Mouse (Mus musculus) liver, adult 2 months (tissue): ENCODE results near the gene Fam131b. TPM values are rescaled to one million over a fixed set of nuclear protein-coding genes. Genes with fewer than 3 reads are reported as not detected.

Source experiments
- DNase-seq: peaks from one replicate; pipeline ENCODE4 v3.0.0-alpha.2; 2011; ENCODE audit warnings: low read depth, low spot score; ENCODE audit errors: extremely low read depth
- H3K27ac ChIP-seq: fragments of 200-500 bp; replicated peaks from 2 replicates; pipeline ENCODE4 v1.5.1; 2012; ENCODE audit warnings: low read depth, mild to moderate bottlenecking, control low read depth, inconsistent platforms, low read length; ENCODE audit not compliant: insufficient read depth
- H3K27me3 ChIP-seq: fragments of 200-500 bp; 2 replicates; pipeline ENCODE4 v1.6.1; 2012; ENCODE audit warnings: mild to moderate bottlenecking, moderate library complexity, low read length, inconsistent platforms; ENCODE audit not compliant: control insufficient read depth, insufficient read depth
- H3K36me3 ChIP-seq: fragments of 200-500 bp; 2 replicates; pipeline ENCODE4 v1.6.1; 2012; ENCODE audit warnings: low read length, inconsistent platforms; ENCODE audit not compliant: control insufficient read depth, insufficient read depth
- H3K4me1 ChIP-seq: fragments of 200-500 bp; 2 replicates; pipeline ENCODE4 v1.6.1; 2011; ENCODE audit warnings: low read length; ENCODE audit not compliant: control insufficient read depth, insufficient read depth
- H3K4me3 ChIP-seq: fragments of 200-500 bp; 2 replicates; pipeline ENCODE4 v1.5.1; 2011; ENCODE audit warnings: low read depth, mild to moderate bottlenecking, control low read depth, low read length, moderate library complexity; ENCODE audit not compliant: insufficient read depth
- H3K79me2 ChIP-seq: fragments of 200-500 bp; 2 replicates; pipeline ENCODE4 v1.6.1; 2012; ENCODE audit warnings: inconsistent platforms, mild to moderate bottlenecking, low read length, moderate library complexity; ENCODE audit not compliant: control insufficient read depth, insufficient read depth
- H3K9ac ChIP-seq: fragments of 200-500 bp; 2 replicates; pipeline ENCODE4 v1.6.1; 2012; ENCODE audit warnings: low read depth, mild to moderate bottlenecking, control low read depth, inconsistent platforms, low read length
- CTCF ChIP-seq: fragments of 200-500 bp; IDR thresholded peaks from 2 replicates; pipeline ENCODE4 v1.5.1; 2011; ENCODE audit warnings: low read depth, low read length, control low read depth
- POLR2A ChIP-seq: fragments of 200-500 bp; IDR thresholded peaks from 2 replicates; pipeline ENCODE4 v1.6.1; 2011; ENCODE audit warnings: low read length, control low read depth; ENCODE audit not compliant: insufficient read depth; ENCODE audit errors: extremely low read depth
- WGBS: fragments of 180-500 bp; shearing (Covaris S2); methylation state at CpG from one replicate; pipeline ENCODE4 v1.1.7; 2018; 5-methylcytosine and 5-hydroxymethylcytosine counted together
- polyA plus RNA-seq: library from polyadenylated mRNA; depleted of rRNA; stranded (reverse); fragments of >200 nt; gene quantifications from 2 replicates; pipeline ENCODE4 v1.2.3, GENCODE M21; 2012
- total RNA-seq: library from RNA; depleted of rRNA; stranded (reverse); fragments of >200 nt; gene quantifications from 2 replicates; pipeline ENCODE4 v1.2.3, GENCODE M21; 2014

The Fam131b gene
- total and polyA plus RNA-seq, 2 experiments = not detected

DNA sequence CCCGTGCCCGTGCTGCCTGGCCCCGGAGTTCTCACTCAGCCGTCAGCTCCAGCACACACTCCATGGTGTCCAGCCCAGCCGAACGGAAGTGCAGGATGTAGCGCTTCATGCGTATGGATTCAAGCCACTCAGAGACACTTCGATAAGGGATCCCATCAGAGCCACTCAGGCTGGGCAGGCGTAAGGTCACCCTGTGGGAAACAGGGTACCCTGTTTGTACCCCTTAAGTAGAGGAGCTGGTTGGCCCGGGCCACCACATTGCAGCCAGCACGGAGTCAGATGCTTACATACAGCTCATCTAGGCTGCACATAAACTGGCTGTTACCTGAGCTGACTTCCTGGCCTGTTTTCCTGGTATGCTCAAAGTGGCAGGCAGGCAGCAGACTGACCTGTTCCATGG is 34.5 kb upstream of the Fam131b start:
- Histone ChIP-seq H3K4me3 (no peak overlapping the region), H3K9ac (no peak overlapping the region), H3K4me1 (peaks cover 15% of the 10 kb centered on the region), H3K36me3 (peaks cover 50% of the 10 kb centered on the region), H3K79me2 (no peaks in the 10 kb centered on the region), H3K27ac (peak overlapping the region; percentile 18; the same call in 1 of the 2 replicates), H3K27me3 (no peaks in the 10 kb centered on the region)
- DNase-seq = no peak
- TF ChIP-seq CTCF = no peak
- TF ChIP-seq POLR2A = no peak
- 85% methylated on average over 12 of the region's 12 CpGs for WGBS

- no peak overlapping the region for H3K27ac ChIP-seq
- no peak for DNase-seq
- H3K4me1 ChIP-seq = peaks cover 18% of the 10 kb centered on the region
- H3K27me3 ChIP-seq = no peaks in the 10 kb centered on the region
- no peaks in the 10 kb centered on the region for H3K79me2 ChIP-seq
- no peak for TF ChIP-seq POLR2A
- TF ChIP-seq CTCF = no peak
- H3K9ac ChIP-seq = no peak overlapping the region
- H3K4me3 ChIP-seq = no peak overlapping the region
- H3K36me3 ChIP-seq = peaks cover 47% of the 10 kb centered on the region
- 93% methylated on average over 6 of the region's 6 CpGs for WGBS
These were observed 33.5 kb upstream of the Fam131b start for GRCm38 (mm10) chr6:42357901-42358300.

DNA sequence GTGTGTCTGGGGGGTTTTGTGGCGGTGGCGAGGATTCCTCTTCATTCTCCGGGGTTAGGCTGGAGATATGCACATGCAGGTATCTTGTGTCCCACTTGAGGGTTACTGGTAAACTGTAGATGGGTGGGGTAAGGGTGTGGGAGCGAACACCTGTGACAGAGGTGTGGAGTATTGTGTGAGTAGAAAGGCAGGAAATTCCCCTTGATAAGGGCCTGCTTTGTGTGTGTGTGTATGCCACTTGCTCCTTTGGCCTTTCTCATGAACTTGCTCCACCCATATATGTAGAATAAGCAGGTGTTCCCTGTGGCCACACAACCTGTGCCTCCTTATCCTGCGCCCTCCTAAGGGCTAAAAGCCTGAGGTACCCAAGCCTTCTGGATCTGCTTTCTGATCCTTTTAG is 32.5 kb upstream of the Fam131b start:
- Histone ChIP-seq H3K9ac (no peak overlapping the region), H3K27me3 (no peaks in the 10 kb centered on the region), H3K4me3 (no peak overlapping the region), H3K4me1 (peaks cover 14% of the 10 kb centered on the region), H3K27ac (no peak overlapping the region), H3K36me3 (peaks cover 46% of the 10 kb centered on the region), H3K79me2 (no peaks in the 10 kb centered on the region)
- no peak for DNase-seq
- TF ChIP-seq POLR2A (no peak), CTCF (no peak)
- 93% methylated on average over 5 of the region's 5 CpGs for WGBS

- H3K79me2 ChIP-seq = no peaks in the 10 kb centered on the region; the same call in 1 of the 2 replicates
- TF ChIP-seq CTCF (no peak), POLR2A (no peak)
- DNase-seq = no peak
- no peaks in the 10 kb centered on the region for H3K27me3 ChIP-seq
- H3K36me3 ChIP-seq = peaks cover 39% of the 10 kb centered on the region
- no peak overlapping the region for H3K4me3 ChIP-seq
- H3K4me1 ChIP-seq = peaks cover 21% of the 10 kb centered on the region
- no peak overlapping the region for H3K27ac ChIP-seq
- 97% methylated on average over 13 of the region's 13 CpGs for WGBS
- H3K9ac ChIP-seq = no peak overlapping the region
These were observed 31.6 kb upstream of the Fam131b start for GRCm38 (mm10) chr6:42355794-42356600.

DNA sequence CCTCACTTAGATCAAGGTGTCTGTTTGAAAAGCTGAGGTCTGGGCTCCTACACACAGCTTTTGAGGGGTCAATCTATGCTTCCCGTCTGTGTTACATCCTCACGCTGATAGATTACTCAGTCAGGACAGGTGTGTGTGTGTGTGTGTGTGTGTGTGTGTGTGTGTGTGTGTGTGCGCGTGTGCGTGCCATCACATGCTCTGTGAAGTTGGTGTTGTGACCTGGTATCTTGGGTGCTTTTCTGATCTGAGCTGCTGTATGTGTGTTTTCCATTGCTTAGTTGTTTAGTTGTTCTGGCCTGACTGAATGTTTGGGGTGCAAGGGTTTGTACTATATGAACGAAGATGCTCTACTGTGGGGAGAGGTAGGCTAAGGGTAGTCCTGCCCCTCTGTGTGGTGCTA is 30.9 kb upstream of the Fam131b start:
- Histone ChIP-seq H3K9ac (no peak overlapping the region), H3K4me1 (peaks cover 22% of the 10 kb centered on the region), H3K4me3 (no peak overlapping the region), H3K36me3 (peaks cover 33% of the 10 kb centered on the region), H3K79me2 (no peaks in the 10 kb centered on the region; the same call in 1 of the 2 replicates), H3K27me3 (no peaks in the 10 kb centered on the region), H3K27ac (no peak overlapping the region)
- TF ChIP-seq CTCF (no peak), POLR2A (no peak)
- no peak for DNase-seq
- WGBS = 87% methylated on average over 6 of the region's 6 CpGs
